Mouse (Mus musculus) testis, adult 2 months (tissue): ENCODE results near the gene Zfp512b.

ENCODE experiments used
- CTCF ChIP-seq: fragments of 200-500 bp; IDR thresholded peaks from 2 replicates; pipeline ENCODE4 v1.5.1; 2012; ENCODE audit warnings: low read depth, mild to moderate bottlenecking, inconsistent platforms, low read length, moderate library complexity; ENCODE audit not compliant: control insufficient read depth, insufficient read depth, insufficient replicate concordance
- POLR2A ChIP-seq: fragments of 200-500 bp; IDR thresholded peaks from 2 replicates; pipeline ENCODE4 v1.6.1; 2012; ENCODE audit warnings: low read depth, mild to moderate bottlenecking, inconsistent platforms, low read length, moderate library complexity; ENCODE audit not compliant: control insufficient read depth

GRCm38 (mm10) chr2:181570921-181571595 is 21.5 kb downstream of the Zfp512b start:
- TF ChIP-seq CTCF (no peak), POLR2A (no peak)
